Mouse (Mus musculus): Measurements from ENCODE around the gene Irf9.

DNA sequence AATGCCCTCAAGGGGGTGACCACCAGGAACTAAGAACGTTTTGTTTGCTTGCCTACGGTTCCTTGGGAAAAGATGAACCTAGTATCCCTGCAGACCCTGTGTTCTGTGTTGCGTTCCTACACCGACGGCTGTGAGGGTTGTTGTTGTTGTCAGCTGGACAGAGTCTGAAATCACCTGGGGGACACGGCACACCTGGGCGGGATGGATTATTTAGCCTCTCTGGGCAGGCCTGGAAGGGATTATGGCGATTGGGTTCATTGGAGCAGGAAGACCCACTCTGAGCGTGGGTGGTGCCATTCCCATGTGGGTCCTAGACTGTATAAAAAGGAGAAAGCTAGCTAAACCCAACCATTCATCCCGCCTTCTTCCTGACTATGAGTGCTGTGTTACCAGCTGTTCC lies 41.5 kb upstream of the Irf9 start:
- TF ChIP-seq POLR2AphosphoS2 (IDR thresholded peaks at IDR 0.05; ENCODE audit: low read depth, low read length) (no peak), TBP (conservative IDR thresholded peaks at IDR 0.05; ENCODE audit: low read depth, low read length) (no peak), POLR2A (IDR thresholded peaks at IDR 0.05; ENCODE audit: low read depth, low read length) (no peak), CTCF (conservative IDR thresholded peaks at IDR 0.05 in 1 of 2, IDR thresholded peaks at IDR 0.05 in 1 of 2; ENCODE audit: low read depth in 2 of 2, low read length in 2 of 2) (no peak), EP300 (IDR thresholded peaks at IDR 0.05; ENCODE audit: low read length) (no peak), MXI1 (IDR thresholded peaks at IDR 0.05; ENCODE audit: low read depth, low read length) (no peak), TCF12 (IDR thresholded peaks at IDR 0.05; ENCODE audit: low read depth, low read length) (no peak), CHD2 (IDR thresholded peaks at IDR 0.05; ENCODE audit: low read length) (no peak), GABPA (IDR thresholded peaks at IDR 0.05; ENCODE audit: insufficient replicate concordance, low read depth, low read length) (no peak), SMC3 (IDR thresholded peaks at IDR 0.05; ENCODE audit: low read depth, low read length) (no peak), KAT2A (IDR thresholded peaks at IDR 0.05; ENCODE audit: insufficient replicate concordance, low read length) (no peak), UBTF (IDR thresholded peaks at IDR 0.05; ENCODE audit: low read depth, low read length) (no peak), ZNF384 (IDR thresholded peaks at IDR 0.05; ENCODE audit: low read depth, low read length) (no peak)

All from CH12.LX (cell line).